Mouse (Mus musculus) cerebellum, adult 11 months (tissue): ENCODE results near the gene Pam.

Experiments
- DNase-seq: peaks from one replicate; pipeline ENCODE4 v3.0.0; 2022

The Pam gene

DNA sequence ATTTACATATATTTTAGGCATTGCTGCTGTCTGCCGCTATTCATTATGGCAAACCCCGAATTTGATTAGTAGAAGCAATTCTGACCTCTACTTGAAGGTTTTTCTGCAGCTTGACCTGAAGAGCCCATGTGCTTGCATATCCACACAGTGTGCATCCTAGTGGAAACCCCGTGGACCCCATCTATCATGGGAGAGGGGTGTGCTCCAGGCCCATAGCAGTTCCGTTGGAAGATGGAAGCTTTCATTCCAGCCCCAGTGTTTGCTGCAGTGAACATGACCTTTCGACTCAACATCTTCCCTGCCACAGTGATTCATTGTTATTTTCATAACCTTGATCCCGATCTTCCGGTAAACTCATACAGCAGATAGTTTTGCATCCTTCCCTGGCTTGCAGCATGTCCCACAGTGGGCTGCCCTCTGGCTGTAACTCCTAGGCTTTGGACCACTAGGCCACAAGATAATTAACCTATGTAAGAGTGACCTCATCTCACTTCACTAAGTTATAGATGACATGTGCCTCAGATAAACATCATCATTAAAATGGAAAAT lies 191.5 kb downstream of the Pam start:
- DNase-seq, result no peak

- DNase-seq, result no peak
Measured at GRCm38 (mm10) chr1:97902830-97903229, 192.6 kb downstream of the Pam start.

DNA sequence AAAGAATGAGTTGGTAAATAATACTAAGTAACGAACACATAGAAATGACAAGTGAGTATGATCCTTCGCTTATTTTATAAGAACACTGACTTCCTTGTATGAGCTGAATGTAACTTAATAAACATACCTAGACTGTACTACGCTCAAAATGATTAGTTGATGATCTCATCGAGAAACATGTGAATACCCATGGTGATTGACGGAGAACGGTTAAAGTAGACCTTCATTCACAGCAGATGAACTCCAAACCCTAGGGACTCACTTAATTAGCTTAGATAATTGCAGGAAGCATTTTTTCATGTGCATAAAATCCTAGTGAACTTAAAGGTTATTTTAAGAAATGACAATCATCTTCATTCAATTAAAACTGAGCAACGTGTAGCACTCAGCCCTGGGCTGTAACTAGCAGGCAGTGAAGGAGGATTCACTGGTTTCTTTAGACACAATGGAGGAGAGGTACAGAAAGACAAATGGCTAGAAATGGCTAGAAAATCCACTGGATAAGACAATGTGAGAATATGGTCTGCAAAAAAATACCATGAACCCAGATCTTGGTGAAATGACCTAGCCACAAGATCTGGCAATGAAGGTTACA lies 194.8 kb downstream of the Pam start:
- DNase-seq, result no peak

DNA sequence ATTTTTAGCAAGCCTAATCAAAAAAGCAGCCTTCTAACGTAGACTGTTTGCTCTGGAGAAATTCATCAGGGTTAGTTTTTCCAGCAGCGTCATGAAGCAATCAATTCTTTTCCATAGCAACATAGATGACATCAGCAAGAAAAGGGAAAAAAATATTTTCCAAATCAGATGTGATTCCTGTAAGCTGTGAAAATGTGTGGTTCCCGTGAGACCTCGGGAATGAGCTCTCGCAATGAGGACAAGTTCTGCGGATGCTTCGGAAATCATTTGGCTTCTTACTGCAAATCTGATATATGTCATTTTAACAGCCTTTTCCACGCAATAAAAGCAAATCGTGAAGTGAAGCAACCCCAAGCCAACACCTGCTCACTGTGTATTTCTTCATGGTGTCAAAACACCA lies 207.9 kb downstream of the Pam start:
- no peak for DNase-seq

DNA sequence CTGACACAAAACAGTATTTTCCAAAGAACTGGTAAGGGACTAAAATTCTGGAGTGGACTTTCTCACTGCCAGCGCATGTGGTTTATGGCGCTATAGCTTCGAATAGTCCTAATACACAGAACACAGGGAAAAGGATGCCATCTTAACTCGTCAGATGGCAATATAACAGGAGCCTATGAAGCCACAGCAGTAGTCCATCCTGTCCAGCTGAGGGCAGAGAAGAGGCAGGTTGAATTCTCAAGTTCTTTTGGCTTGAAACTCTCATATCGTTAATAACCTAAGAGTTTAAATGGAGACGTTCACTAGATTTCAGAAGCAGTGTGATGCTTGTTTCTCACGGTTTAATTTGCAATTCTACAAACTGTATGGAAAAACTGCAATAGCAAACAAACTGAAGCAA lies 211.9 kb downstream of the Pam start:
- no peak for DNase-seq

DNA sequence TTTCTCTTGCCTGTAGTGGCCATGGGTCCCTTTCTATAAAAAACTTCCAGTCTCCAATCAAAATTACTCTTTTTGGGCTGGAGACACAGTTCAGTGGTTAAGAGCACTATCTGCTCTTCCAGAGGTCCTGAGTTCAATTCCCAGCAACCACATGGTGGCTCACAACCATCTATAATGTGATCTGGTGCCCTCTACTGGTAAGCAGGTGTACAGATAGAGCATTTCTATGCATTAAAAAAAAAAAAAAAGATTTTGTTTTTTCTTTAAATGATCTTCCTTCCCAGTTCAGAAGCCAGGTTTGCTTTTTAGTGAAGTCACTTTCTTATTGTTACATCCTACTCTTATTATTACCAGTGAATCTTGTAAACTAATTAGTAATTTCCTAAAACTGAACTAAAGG lies 218.4 kb downstream of the Pam start:
- DNase-seq, result no peak

DNA sequence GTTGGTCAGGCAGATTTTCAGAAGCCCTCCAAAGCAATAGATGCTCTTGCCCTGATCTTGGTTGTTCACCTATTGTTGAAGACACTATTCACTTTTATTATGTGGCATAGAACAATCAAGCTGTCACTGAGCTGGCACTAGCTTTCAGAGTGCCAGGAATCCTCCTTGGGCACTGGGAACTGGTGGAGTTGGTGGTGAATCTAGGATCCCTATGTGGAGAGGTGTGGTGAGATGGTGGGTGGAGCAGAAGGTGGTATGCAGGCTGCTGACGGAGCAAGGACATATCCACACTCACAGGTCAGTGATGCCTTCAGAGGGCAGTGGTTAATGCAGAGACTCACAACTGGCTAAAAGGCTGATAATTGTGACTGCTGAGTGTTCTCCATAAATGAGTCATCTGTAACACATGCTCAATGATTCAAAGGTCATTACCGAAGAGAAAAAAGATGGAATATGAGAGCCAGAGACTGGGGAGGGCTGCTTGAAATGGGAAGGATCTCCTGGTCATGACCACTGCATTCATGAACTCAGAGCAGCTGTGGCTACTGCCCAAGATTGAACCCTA lies 221.9 kb downstream of the Pam start:
- DNase-seq, result no peak

DNA sequence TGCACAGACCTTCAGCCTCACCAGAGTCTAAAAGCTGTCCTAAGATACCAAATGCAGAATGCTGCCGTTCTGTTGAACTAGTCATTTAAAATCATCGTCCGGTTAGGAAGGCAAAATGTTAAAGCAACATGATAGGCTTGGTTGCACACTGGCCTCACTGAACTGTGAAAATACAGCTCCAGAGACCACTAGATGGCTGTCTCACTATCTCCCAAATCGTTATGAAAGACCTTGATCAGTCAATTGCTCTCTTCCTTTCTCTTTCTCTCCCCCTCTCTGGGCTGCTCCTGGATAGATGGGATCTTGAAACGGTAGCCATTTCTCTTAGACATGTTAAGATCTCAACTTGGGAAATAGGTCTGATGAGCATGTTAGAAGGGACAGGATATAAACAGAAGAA lies 223.0 kb downstream of the Pam start:
- no peak for DNase-seq

DNA sequence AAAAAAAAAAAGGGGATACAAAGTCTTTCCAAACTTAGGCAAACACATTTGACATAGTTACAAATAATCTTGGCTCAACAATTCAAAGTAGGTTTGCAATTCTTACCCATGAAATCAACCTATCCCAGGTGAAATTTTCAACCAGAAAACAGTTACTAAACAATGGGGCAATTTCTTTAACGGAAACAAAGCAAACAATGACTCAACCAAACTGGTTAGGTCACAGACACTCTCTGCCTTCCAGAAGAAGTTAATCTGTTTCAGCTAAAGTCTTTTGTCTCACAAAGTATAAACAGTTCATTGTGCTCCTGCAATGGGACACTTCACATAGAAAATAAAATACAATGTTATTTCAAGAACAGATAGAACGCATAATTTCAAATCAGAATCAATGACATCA lies 223.4 kb downstream of the Pam start:
- no peak for DNase-seq

- DNase-seq, result no peak
Measured at GRCm38 (mm10) chr1:97864135-97864534, 231.3 kb downstream of the Pam start.

DNA sequence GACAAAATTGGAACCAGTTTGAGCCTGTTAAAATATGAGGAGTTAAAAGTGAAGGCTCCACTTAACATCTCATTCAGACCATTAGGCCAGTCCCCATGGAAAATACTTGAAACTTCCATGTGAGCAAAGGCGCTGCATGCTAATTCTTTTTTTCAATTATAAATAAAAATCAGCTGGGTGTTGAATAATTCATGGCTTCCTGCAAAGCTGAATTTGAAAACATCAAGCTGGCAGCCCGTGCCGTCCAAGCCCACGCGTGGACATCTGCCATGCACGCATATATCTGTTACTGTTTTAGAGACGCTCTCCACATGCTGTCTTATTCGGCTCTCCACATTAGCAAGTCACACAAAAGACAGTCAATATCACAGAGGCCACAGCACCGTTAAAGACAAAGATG lies 232.3 kb downstream of the Pam start:
- no peak for DNase-seq

- no peak for DNase-seq
Measured at GRCm38 (mm10) chr1:97862734-97863133, 232.7 kb downstream of the Pam start.

DNA sequence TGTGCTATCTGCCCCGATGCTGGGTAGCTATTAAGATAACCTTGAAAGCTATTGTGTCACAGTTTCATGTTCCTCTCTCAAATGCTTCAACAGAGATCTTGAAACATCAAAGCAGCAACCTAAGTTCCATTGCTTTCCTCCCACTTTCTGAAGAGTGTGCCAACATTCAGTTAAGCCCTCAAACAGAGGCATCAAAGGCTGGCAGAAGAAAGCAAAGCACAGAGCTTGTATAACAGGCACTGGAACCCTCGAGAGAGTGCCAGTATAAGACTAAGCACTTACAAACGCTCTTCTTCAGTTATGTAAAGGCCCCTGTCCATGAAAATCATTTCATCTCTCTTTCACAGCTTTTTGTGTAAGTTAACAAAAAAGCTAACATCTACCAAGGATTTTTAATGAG lies 241.2 kb downstream of the Pam start:
- no peak for DNase-seq

DNA sequence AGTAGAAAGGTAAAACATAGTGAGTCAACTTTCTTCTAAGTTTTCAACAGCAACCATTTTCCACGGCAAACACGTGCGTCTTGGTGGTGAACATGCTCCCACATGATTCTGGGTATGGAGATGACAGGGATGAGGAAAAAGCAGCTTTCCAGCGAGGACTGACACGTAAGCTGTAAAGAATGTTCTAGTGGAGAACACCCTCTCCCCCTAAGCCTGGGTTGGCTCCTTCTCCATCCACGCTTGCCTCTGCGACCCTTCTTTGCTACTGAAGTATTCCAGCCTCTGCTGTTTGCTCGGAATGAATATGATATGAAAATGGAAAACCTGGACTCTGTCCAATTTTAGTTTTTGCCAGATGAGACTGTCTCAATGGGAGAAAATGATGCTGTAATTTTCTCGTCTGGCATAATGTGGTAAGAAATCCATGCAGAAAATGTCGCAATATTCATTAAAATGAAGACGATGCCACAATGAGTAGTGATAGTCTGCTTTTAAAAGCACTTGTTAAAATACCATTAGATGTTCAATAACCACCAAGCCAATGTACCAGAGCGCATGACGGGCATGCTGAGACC lies 243.8 kb downstream of the Pam start:
- no peak for DNase-seq

GRCm38 (mm10) chr1:97848601-97849241 lies 246.7 kb downstream of the Pam start:
- DNase-seq, result no peak

DNA sequence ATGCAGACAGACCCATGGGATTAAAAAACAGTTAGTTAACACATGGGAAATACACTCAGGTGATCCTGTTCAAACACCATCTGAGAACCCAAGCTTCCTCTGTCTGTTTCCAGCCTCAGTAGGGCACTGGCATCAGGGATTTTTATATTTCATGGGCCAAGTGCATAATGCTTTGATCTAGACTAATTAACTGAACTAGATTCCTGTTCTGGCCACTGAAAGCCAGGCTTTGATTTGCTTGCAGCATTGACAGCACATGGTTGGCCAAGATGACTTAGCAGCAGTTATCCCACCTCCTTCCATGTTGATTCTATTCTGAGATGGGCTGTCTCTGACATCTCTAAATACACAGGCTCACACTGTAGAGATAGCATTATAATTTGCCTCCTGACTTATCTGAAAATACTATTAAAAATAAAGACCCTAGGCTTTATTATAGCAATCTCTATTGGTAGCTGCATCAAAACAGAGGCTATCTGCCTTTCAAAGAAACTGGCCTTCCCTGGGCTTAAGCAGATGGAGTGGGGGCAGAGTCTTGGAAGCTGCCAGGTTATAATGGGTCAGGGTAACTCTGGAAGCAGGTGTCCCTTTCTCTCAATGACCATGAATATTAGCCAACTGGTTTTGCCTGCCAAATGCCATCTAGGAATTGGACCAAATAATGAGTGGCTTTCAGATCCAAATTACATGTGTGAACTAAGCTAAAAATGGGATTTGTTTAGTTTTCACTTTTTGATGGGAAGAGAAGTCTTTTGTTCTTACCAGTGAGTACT lies 252.0 kb downstream of the Pam start:
- peak; percentile 17 for DNase-seq

DNA sequence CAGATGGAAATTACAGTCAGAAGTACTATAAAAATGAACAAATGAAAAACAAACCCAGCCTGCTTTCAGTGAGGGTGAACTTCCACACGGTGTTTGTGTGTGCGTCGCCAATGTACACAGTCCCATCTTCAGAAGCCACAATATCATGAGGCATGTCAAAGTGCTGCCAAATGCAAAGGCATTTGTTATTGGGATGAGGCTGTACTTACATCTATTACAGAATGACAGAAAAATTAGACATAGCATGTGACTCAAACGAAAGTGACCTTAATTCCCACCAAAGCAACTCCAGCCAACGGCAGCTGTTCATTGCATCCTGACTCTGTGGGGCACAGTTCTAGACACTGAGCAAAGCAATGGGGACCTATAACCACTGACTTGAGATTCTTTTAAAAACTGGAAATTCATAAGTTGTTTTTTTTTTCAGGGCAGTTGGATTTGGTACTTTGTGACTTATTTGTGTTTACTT lies 261.1 kb downstream of the Pam start:
- no peak for DNase-seq

- no peak for DNase-seq
Measured at GRCm38 (mm10) chr1:97833466-97834353, 261.7 kb downstream of the Pam start.

DNA sequence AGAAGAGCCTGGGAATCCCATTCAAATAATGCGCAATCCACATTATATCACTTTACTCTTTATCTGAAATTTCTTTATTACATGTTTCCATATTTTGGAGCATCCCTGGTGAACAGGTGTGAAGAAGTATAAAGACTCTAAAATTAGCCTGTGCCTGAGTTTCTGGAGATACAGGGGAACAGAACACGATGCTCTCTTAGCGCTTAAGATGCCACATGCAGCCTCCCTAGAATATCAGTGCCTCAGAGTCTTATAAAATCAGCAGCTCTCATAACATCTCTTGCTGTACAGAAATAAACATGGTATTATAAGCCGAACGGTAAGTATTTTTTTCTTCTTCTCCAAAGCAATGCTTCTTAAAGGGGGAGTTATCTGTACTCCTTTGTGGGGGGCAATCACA lies 267.4 kb downstream of the Pam start:
- DNase-seq, result no peak

- no peak for DNase-seq
Measured at GRCm38 (mm10) chr1:97827566-97827965, 267.9 kb downstream of the Pam start.

- no peak for DNase-seq
Measured at GRCm38 (mm10) chr1:97822904-97823303, 272.5 kb downstream of the Pam start.

DNA sequence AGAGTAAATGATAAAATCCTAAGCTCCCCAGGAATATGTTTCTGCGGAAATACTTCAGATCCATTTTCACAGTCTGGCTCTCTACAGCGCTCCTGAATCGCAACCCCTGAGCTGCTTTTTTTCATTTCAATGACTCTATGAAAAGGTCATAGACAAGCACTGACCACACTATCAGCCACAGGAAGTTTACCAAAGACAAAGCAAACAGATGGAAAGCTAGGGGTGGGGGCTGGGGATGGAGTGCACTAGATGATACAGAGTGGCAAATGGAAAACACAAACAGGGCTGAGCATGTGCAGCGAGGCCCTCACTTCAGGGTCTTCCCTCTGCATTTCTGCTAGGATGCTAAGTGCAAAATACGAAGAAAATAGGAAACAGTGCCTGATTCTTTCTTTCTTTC lies 273.2 kb downstream of the Pam start:
- no peak for DNase-seq
